Mouse (Mus musculus) CH12.LX (cell line): ENCODE measurements around the gene Sec63. TPM values are rescaled to one million over a fixed set of nuclear protein-coding genes. Genes with fewer than 3 reads are reported as not detected.

Source experiments
- DNase-seq: peaks from one replicate; pipeline ENCODE4 v3.0.0-alpha.2; 2013; ENCODE audit errors: extremely low read depth
- H3K27ac ChIP-seq: 2 replicates; pipeline ENCODE4 v1.5.1; 2012; ENCODE audit warnings: low read depth, mild to moderate bottlenecking, control low read depth, moderate library complexity; ENCODE audit not compliant: insufficient read depth
- H3K27me3 ChIP-seq: replicated peaks from 2 replicates; pipeline ENCODE3; 2012; ENCODE audit warnings: inconsistent platforms
- H3K36me3 ChIP-seq, 2 experiments: replicated peaks in 1 of 2; 2 replicates each; pipeline versions ENCODE3 to v1.6.1; 2012; ENCODE audit warnings: inconsistent platforms in 1 of 2, low read length in 1 of 2, mild to moderate bottlenecking in 1 of 2, mixed read lengths in 1 of 2, moderate library complexity in 1 of 2; ENCODE audit not compliant: control insufficient read depth in 1 of 2, insufficient read depth in 1 of 2
- H3K4me1 ChIP-seq, 2 experiments: 2 replicates each; pipeline ENCODE4 v1.6.1; 2012; ENCODE audit warnings: inconsistent platforms in 1 of 2, moderate library complexity in 1 of 2; ENCODE audit not compliant: insufficient read depth in 2 of 2, control insufficient read depth in 1 of 2
- H3K4me2 ChIP-seq: 2 replicates; pipeline ENCODE4 v1.6.1; 2012; ENCODE audit warnings: low read depth, mild to moderate bottlenecking, control low read depth; ENCODE audit not compliant: poor library complexity, insufficient read depth, severe bottlenecking
- H3K4me3 ChIP-seq, 3 experiments: fragments of 150-350 bp in 1 of 3; sonication (generic) in 1 of 3; replicated peaks in 1 of 3; 2 replicates each; pipeline versions ENCODE3 to v1.5.1; 2011 to 2012; ENCODE audit warnings: low read depth in 2 of 3, low read length in 2 of 3, mild to moderate bottlenecking in 2 of 3, moderate library complexity in 2 of 3, control low read depth in 1 of 3, improper control_type of control experiment in 1 of 3, inconsistent platforms in 1 of 3, mixed read lengths in 1 of 3; ENCODE audit not compliant: poor library complexity in 1 of 3
- H3K79me2 ChIP-seq: replicated peaks from 2 replicates; pipeline ENCODE4 v1.6.1; 2012; ENCODE audit warnings: mild to moderate bottlenecking, moderate library complexity; ENCODE audit not compliant: control insufficient read depth, poor library complexity, insufficient read depth, severe bottlenecking; ENCODE audit errors: extremely low read depth
- H3K9ac ChIP-seq: 2 replicates; pipeline ENCODE4 v1.6.1; 2012; ENCODE audit warnings: low read depth, mild to moderate bottlenecking, control low read depth, moderate library complexity; ENCODE audit not compliant: insufficient read depth
- H3K9me3 ChIP-seq: replicated peaks from 2 replicates; pipeline ENCODE3; 2012; ENCODE audit warnings: low read length, inconsistent platforms, mixed read lengths
- BHLHE40 ChIP-seq: IDR thresholded peaks from 2 replicates; pipeline ENCODE4 v1.6.1; 2011; ENCODE audit warnings: mild to moderate bottlenecking, low read depth, low read length, improper control_type of control experiment
- CHD2 ChIP-seq: IDR thresholded peaks from 2 replicates; pipeline ENCODE4 v1.6.1; 2011; ENCODE audit warnings: low read length, improper control_type of control experiment
- ELF1 ChIP-seq: IDR thresholded peaks from 2 replicates; pipeline ENCODE4 v1.6.1; 2014; ENCODE audit warnings: low read depth, mild to moderate bottlenecking, inconsistent platforms, low read length, improper control_type of control experiment
- EP300 ChIP-seq: IDR thresholded peaks from 2 replicates; pipeline ENCODE4 v1.6.1; 2011; ENCODE audit warnings: low read length, improper control_type of control experiment
- ETS1 ChIP-seq: conservative IDR thresholded peaks from 2 replicates; pipeline ENCODE4 v1.6.1; 2012; ENCODE audit warnings: low read depth, mild to moderate bottlenecking, inconsistent platforms, low read length, improper control_type of control experiment, moderate library complexity
- GABPA ChIP-seq: IDR thresholded peaks from 2 replicates; pipeline ENCODE4 v1.6.1; 2012; ENCODE audit warnings: low read depth, low read length, improper control_type of control experiment, inconsistent platforms; ENCODE audit not compliant: insufficient replicate concordance
- KAT2A ChIP-seq: IDR thresholded peaks from 2 replicates; pipeline ENCODE4 v1.6.1; 2012; ENCODE audit warnings: low read length, improper control_type of control experiment, inconsistent platforms; ENCODE audit not compliant: insufficient replicate concordance
- MAFK ChIP-seq: IDR thresholded peaks from 2 replicates; pipeline ENCODE4 v1.6.1; 2011; ENCODE audit warnings: low read length, improper control_type of control experiment; ENCODE audit not compliant: insufficient replicate concordance
- MAZ ChIP-seq: IDR thresholded peaks from 2 replicates; pipeline ENCODE4 v1.6.1; 2012; ENCODE audit warnings: low read depth, mild to moderate bottlenecking, inconsistent platforms, low read length, improper control_type of control experiment, moderate library complexity
- MEF2A ChIP-seq: IDR thresholded peaks from 2 replicates; pipeline ENCODE4 v1.6.1; 2014; ENCODE audit warnings: low read depth, mild to moderate bottlenecking, inconsistent platforms, low read length, improper control_type of control experiment, borderline replicate concordance
- MYC ChIP-seq: IDR thresholded peaks from 2 replicates; pipeline ENCODE4 v1.6.1; 2011; ENCODE audit warnings: low read depth, mild to moderate bottlenecking, improper control_type of control experiment, low read length
- NELFE ChIP-seq: IDR thresholded peaks from 2 replicates; pipeline ENCODE4 v1.6.1; 2011; ENCODE audit warnings: low read depth, low read length, improper control_type of control experiment
- NRF1 ChIP-seq: IDR thresholded peaks from 2 replicates; pipeline ENCODE4 v1.6.1; 2014; ENCODE audit warnings: low read depth, mild to moderate bottlenecking, inconsistent platforms, low read length, improper control_type of control experiment, moderate library complexity
- PAX5 ChIP-seq: IDR thresholded peaks from 2 replicates; pipeline ENCODE4 v1.6.1; 2012; ENCODE audit warnings: low read length, inconsistent platforms, mixed read lengths
- POLR2A ChIP-seq: IDR thresholded peaks from 2 replicates; pipeline ENCODE4 v1.6.1; 2011; ENCODE audit warnings: low read depth, mild to moderate bottlenecking, improper control_type of control experiment, low read length
- POLR2AphosphoS2 ChIP-seq: IDR thresholded peaks from 2 replicates; pipeline ENCODE4 v1.6.1; 2011; ENCODE audit warnings: low read depth, low read length, improper control_type of control experiment
- RAD21 ChIP-seq: IDR thresholded peaks from 2 replicates; pipeline ENCODE4 v1.6.1; 2011; ENCODE audit warnings: low read depth, mild to moderate bottlenecking, low read length, improper control_type of control experiment, moderate library complexity
- RCOR1 ChIP-seq: conservative IDR thresholded peaks from 2 replicates; pipeline ENCODE4 v1.6.1; 2012; ENCODE audit warnings: low read depth, mild to moderate bottlenecking, inconsistent platforms, low read length, improper control_type of control experiment
- SMC3 ChIP-seq: IDR thresholded peaks from 2 replicates; pipeline ENCODE4 v1.6.1; 2011; ENCODE audit warnings: low read depth, low read length, improper control_type of control experiment
- TBP ChIP-seq: conservative IDR thresholded peaks from 2 replicates; pipeline ENCODE4 v1.6.1; 2011; ENCODE audit warnings: low read depth, low read length, improper control_type of control experiment
- UBTF ChIP-seq: IDR thresholded peaks from 2 replicates; pipeline ENCODE4 v1.6.1; 2012; ENCODE audit warnings: low read depth, mild to moderate bottlenecking, inconsistent platforms, low read length, improper control_type of control experiment, moderate library complexity
- USF1 ChIP-seq: IDR thresholded peaks from 2 replicates; pipeline ENCODE4 v1.6.1; 2014; ENCODE audit warnings: low read depth, mild to moderate bottlenecking, inconsistent platforms, low read length, improper control_type of control experiment
- USF2 ChIP-seq: conservative IDR thresholded peaks from 2 replicates; pipeline ENCODE4 v1.6.1; 2011; ENCODE audit warnings: low read depth, low read length, improper control_type of control experiment
- ZKSCAN1 ChIP-seq: IDR thresholded peaks from 2 replicates; pipeline ENCODE4 v1.6.1; 2012; ENCODE audit warnings: low read depth, inconsistent platforms, low read length, improper control_type of control experiment, borderline replicate concordance
- ZMIZ1 ChIP-seq: IDR thresholded peaks from 2 replicates; pipeline ENCODE4 v1.6.1; 2012; ENCODE audit warnings: low read depth, mild to moderate bottlenecking, inconsistent platforms, low read length, improper control_type of control experiment
- ZNF384 ChIP-seq: IDR thresholded peaks from 2 replicates; pipeline ENCODE4 v1.6.1; 2012; ENCODE audit warnings: low read depth, low read length, improper control_type of control experiment, inconsistent platforms
- dilution Hi-C: fragments of 300-500 bp; cut with MboI; formaldehyde crosslinking; loops from 2 replicates; pipeline ENCODE4 v1.14.3; 2020; ENCODE audit warnings: low sequenced_read_pairs; ENCODE audit not compliant: extremely low pct_unique_long_range_greater_than_20kb, extremely low pct_ligation_motif_present
- in situ Hi-C: fragments of 300-500 bp; cut with MboI; formaldehyde crosslinking; loops from 3 replicates; pipeline ENCODE4 v1.14.3; 2019; ENCODE audit warnings: low sequenced_read_pairs, low pct_ligation_motif_present, low pct_unique_long_range_greater_than_20kb, mixed read lengths
- polyA plus RNA-seq: library from polyadenylated mRNA; unstranded; fragments of >175 nt; gene quantifications from 2 replicates; pipeline ENCODE4 v1.2.1, GENCODE M21; 2012; ENCODE audit warnings: low read depth; ENCODE audit not compliant: insufficient read length
- total RNA-seq, 2 experiments: library from RNA; depleted of rRNA; stranded (reverse); fragments of 300-350 nt in 1 of 2; fragments of >200 nt in 1 of 2; gene quantifications; 2 replicates each; pipeline ENCODE4 v1.2.3; 2012 to 2014

The Sec63 gene
- total and polyA plus RNA-seq, 3 experiments, result 20.5 to 74.9 (median 26.2) TPM

- TF ChIP-seq MAFK, result no peak
- TF ChIP-seq CHD2, result no peak
- TF ChIP-seq GABPA, result no peak
- TF ChIP-seq MYC, result no peak
- no peak for TF ChIP-seq ZKSCAN1
- no peak for TF ChIP-seq PAX5
- no peak for TF ChIP-seq KAT2A
- no peak for TF ChIP-seq POLR2A
- TF ChIP-seq POLR2AphosphoS2, result no peak
- TF ChIP-seq ZNF384, result no peak
- no peak for TF ChIP-seq USF2
- TF ChIP-seq ZMIZ1, result no peak
- no peak for TF ChIP-seq NRF1
- TF ChIP-seq MAZ, result no peak
- TF ChIP-seq NELFE, result no peak
- TF ChIP-seq EP300, result no peak
- no peak for TF ChIP-seq RAD21
- no peak for TF ChIP-seq ELF1
- no peak for TF ChIP-seq BHLHE40
- H3K27me3 ChIP-seq, result no peaks in the 10 kb centered on the region
- no peak overlapping the region for H3K4me3 ChIP-seq
- in situ Hi-C loops, result loop anchor here (25.0 kb wide), 1 partner anchor 223 kb away; no protein-coding TSS in a partner anchor
- no peak overlapping the region for H3K9ac ChIP-seq
- no peaks in the 10 kb centered on the region for H3K9me3 ChIP-seq
- H3K27ac ChIP-seq, result no peak overlapping the region
- no peaks in the 10 kb centered on the region for H3K79me2 ChIP-seq
- dilution Hi-C loops, result no loop called here
- no peaks in the 10 kb centered on the region for H3K36me3 ChIP-seq
- no peak overlapping the region for H3K4me2 ChIP-seq
- DNase-seq, result no peak
- H3K4me1 ChIP-seq, result no peaks in the 10 kb centered on the region; a peak in 1 of 4 replicates
Measured at GRCm38 (mm10) chr10:42714676-42715075, 46.6 kb upstream of the Sec63 start.

DNA sequence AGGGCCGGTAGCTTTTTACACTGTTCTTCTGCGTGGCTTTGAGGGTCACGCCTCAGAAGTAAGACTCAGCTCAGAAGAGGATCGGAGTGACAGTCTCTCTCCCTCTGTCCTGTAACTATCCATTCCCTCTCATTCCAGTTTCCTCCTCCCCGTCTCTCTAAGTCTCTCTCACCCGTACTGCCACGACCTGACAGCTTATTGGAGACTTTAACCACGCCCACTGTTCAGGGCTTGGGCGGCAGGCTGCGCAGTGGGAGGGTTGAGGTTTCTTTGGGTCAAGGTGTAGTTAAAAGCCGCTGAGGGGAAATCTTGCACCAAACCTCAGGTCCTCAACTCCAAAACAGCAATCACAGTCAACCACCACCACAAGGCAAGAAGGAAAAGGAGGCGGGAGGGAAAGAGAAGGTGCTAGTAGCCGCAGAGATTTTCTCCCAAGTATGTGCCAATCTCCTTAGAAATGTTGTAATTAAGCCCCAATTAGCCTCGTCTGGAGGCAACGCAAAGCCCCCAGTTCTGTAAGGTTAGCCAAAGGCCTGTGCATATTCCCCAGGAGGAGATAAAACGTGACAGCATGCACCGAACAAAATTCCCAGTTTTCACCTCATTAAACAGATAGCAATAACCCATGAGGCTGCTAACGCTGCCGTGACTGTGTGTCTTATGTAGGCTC lies 45.8 kb upstream of the Sec63 start:
- in situ Hi-C loops, result loop anchor here (25.0 kb wide), 1 partner anchor 222 kb away; no protein-coding TSS in a partner anchor
- H3K27me3 ChIP-seq, result no peaks in the 10 kb centered on the region
- no peaks in the 10 kb centered on the region for H3K9me3 ChIP-seq
- no peaks in the 10 kb centered on the region; a peak in 1 of 4 replicates for H3K4me1 ChIP-seq
- H3K4me2 ChIP-seq, result no peak overlapping the region
- H3K27ac ChIP-seq, result no peak overlapping the region
- no peaks in the 10 kb centered on the region for H3K79me2 ChIP-seq
- dilution Hi-C loops, result no loop called here
- no peak overlapping the region for H3K4me3 ChIP-seq
- no peak overlapping the region for H3K9ac ChIP-seq
- TF ChIP-seq RCOR1 (no peak), MYC (no peak), UBTF (no peak), TBP (no peak), SMC3 (no peak), MAZ (no peak), ZKSCAN1 (no peak), GABPA (no peak), USF1 (no peak), NRF1 (no peak), POLR2A (no peak), ZNF384 (no peak), KAT2A (no peak), ELF1 (no peak), ETS1 (no peak), MEF2A (no peak)
- no peak for DNase-seq
- H3K36me3 ChIP-seq, result no peaks in the 10 kb centered on the region
